Mouse (Mus musculus) neural tube, embryonic 11.5 days (tissue): ENCODE results near the gene Plekhb1. TPM values are rescaled to one million over a fixed set of nuclear protein-coding genes. Genes with fewer than 3 reads are reported as not detected.

Experiments
- ATAC-seq: fragments of 200-750 bp; cut with Nextera tagmentation; 2 replicates; pipeline ENCODE4 v1.8.0; 2017; ENCODE audit warnings: moderate number of reproducible peaks, mild to moderate bottlenecking, moderate TSS enrichment, moderate library complexity; ENCODE audit not compliant: insufficient read depth, low FRiP score, low TSS enrichment
- DNase-seq: peaks from one replicate; pipeline ENCODE4 v3.0.0-alpha.2; 2015; ENCODE audit warnings: low spot score
- H3K27ac ChIP-seq: fragments of 300-500 bp; sonication (generic); 2 replicates; pipeline ENCODE4 v1.5.1; 2014; ENCODE audit warnings: low read depth, mild to moderate bottlenecking, low read length
- H3K27me3 ChIP-seq: fragments of 300-500 bp; sonication (generic); 2 replicates; pipeline ENCODE4 v1.6.1; 2014; ENCODE audit warnings: mild to moderate bottlenecking, low read length, mixed read lengths; ENCODE audit not compliant: control insufficient read depth, insufficient read depth
- H3K36me3 ChIP-seq: fragments of 300-500 bp; sonication (generic); 2 replicates; pipeline ENCODE4 v1.6.1; 2014; ENCODE audit warnings: mild to moderate bottlenecking, low read length, moderate library complexity, mixed read lengths; ENCODE audit not compliant: control insufficient read depth, insufficient read depth
- H3K4me1 ChIP-seq: fragments of 300-500 bp; sonication (generic); 2 replicates; pipeline ENCODE4 v1.6.1; 2014; ENCODE audit warnings: low read length, mixed read lengths; ENCODE audit not compliant: control insufficient read depth, insufficient read depth
- H3K4me2 ChIP-seq: fragments of 300-500 bp; sonication (generic); 2 replicates; pipeline ENCODE4 v1.6.1; 2014; ENCODE audit warnings: low read depth, mild to moderate bottlenecking, moderate library complexity
- H3K4me3 ChIP-seq: fragments of 300-500 bp; sonication (generic); 2 replicates; pipeline ENCODE4 v1.5.1; 2014; ENCODE audit warnings: low read depth, low read length
- H3K9ac ChIP-seq: fragments of 300-500 bp; sonication (generic); 2 replicates; pipeline ENCODE4 v1.6.1; 2014; ENCODE audit warnings: mild to moderate bottlenecking, low read length
- H3K9me3 ChIP-seq: fragments of 300-500 bp; sonication (generic); 2 replicates; pipeline ENCODE4 v1.6.1; 2016; ENCODE audit warnings: low read length; ENCODE audit not compliant: control insufficient read depth
- WGBS: fragments of 180-500 bp; shearing (Covaris S2); extraction: QIAGEN DNeasy Blood & Tissue Kit; methylation state at CpG from one replicate; pipeline ENCODE4 v1.1.7; 2014; 5-methylcytosine and 5-hydroxymethylcytosine counted together
- polyA plus RNA-seq: library from polyadenylated mRNA; unstranded; fragments of >200 nt; fragmentation: Nextera tagmentation; extraction: Ambion mirVana; gene quantifications from 2 replicates; pipeline ENCODE4 v1.2.1, GENCODE M21; 2014

Plekhb1 gene
- polyA plus RNA-seq, result 7.9 and 8.4 TPM in 2 replicates

- Histone ChIP-seq H3K36me3 (no peaks in the 10 kb centered on the region), H3K4me3 (no peak within 1 kb of the TSS), H3K9ac (no peak within 1 kb of the TSS), H3K27ac (no peak within 1 kb of the TSS), H3K27me3 (no peaks in the 10 kb centered on the region), H3K4me1 (peaks cover 7% of the 10 kb centered on the region), H3K4me2 (no peak within 1 kb of the TSS; the same call in 1 of the 2 replicates), H3K9me3 (no peaks in the 10 kb centered on the region)
- ATAC-seq (no peak), DNase-seq (no peak)
- WGBS, result 79% methylated on average over 8 of the region's 8 CpGs
Observed at GRCm38 (mm10) chr7:100662231-100662630, at the start of gene Plekhb1. Gene Plekhb1, minus strand, starts transcription at chr7:100662414.

GRCm38 (mm10) chr7:100706883-100707480 is 44.8 kb upstream of the Plekhb1 start:
- Histone ChIP-seq H3K36me3 (no peaks in the 10 kb centered on the region), H3K4me2 (peak overlapping the region; percentile 74), H3K27me3 (no peaks in the 10 kb centered on the region), H3K27ac (peak overlapping the region; percentile 99), H3K9ac (peak overlapping the region; percentile 97), H3K4me3 (peak overlapping the region; percentile 85), H3K9me3 (no peaks in the 10 kb centered on the region), H3K4me1 (peaks cover 9% of the 10 kb centered on the region)
- DNase-seq (no peak), ATAC-seq (peak; percentile 59)
- under 1% methylated on average over 22 of the region's 23 CpGs for WGBS

- peaks cover 9% of the 10 kb centered on the region for H3K4me1 ChIP-seq
- ATAC-seq, result peak; percentile 98
- H3K36me3 ChIP-seq, result no peaks in the 10 kb centered on the region
- peak within 1 kb of the TSS; percentile 99 for H3K27ac ChIP-seq
- H3K9me3 ChIP-seq, result no peaks in the 10 kb centered on the region
- H3K27me3 ChIP-seq, result no peaks in the 10 kb centered on the region
- peak within 1 kb of the TSS; percentile 74 for H3K4me2 ChIP-seq
- DNase-seq, result peak; percentile 95
- peak within 1 kb of the TSS; percentile 97 for H3K9ac ChIP-seq
- WGBS, result under 1% methylated on average over 36 of the region's 37 CpGs
- peak within 1 kb of the TSS; percentile 85 for H3K4me3 ChIP-seq
Observed at GRCm38 (mm10) chr7:100706143-100706841, 44.1 kb upstream of the Plekhb1 start, which contains the start of gene Fam168a. Gene Fam168a, plus strand, starts transcription at chr7:100706635.

GRCm38 (mm10) chr7:100699771-100700770 is 37.9 kb upstream of the Plekhb1 start:
- no peaks in the 10 kb centered on the region for H3K9me3 ChIP-seq
- ATAC-seq (no peak), DNase-seq (no peak)
- H3K36me3 ChIP-seq, result no peaks in the 10 kb centered on the region
- no peak overlapping the region for H3K4me3 ChIP-seq
- H3K9ac ChIP-seq, result no peak overlapping the region
- no peaks in the 10 kb centered on the region for H3K4me1 ChIP-seq
- H3K27ac ChIP-seq, result no peak overlapping the region
- H3K4me2 ChIP-seq, result no peak overlapping the region
- 53% methylated on average over 8 of the region's 8 CpGs for WGBS
- no peaks in the 10 kb centered on the region for H3K27me3 ChIP-seq

- Histone ChIP-seq H3K27ac (no peak overlapping the region), H3K9ac (no peak overlapping the region), H3K4me2 (no peak overlapping the region), H3K4me1 (no peaks in the 10 kb centered on the region), H3K36me3 (no peaks in the 10 kb centered on the region), H3K4me3 (no peak overlapping the region), H3K27me3 (no peaks in the 10 kb centered on the region), H3K9me3 (no peaks in the 10 kb centered on the region)
- ATAC-seq (no peak), DNase-seq (no peak)
- WGBS, result 76% methylated on average over 8 of the region's 8 CpGs
Observed at GRCm38 (mm10) chr7:100693199-100693598, 31.0 kb upstream of the Plekhb1 start.

- no peak overlapping the region for H3K4me3 ChIP-seq
- H3K4me2 ChIP-seq, result no peak overlapping the region
- no peak overlapping the region for H3K27ac ChIP-seq
- no peaks in the 10 kb centered on the region for H3K9me3 ChIP-seq
- H3K36me3 ChIP-seq, result no peaks in the 10 kb centered on the region
- ATAC-seq (no peak), DNase-seq (no peak)
- 89% methylated on average over 7 of the region's 7 CpGs for WGBS
- no peaks in the 10 kb centered on the region for H3K4me1 ChIP-seq
- no peaks in the 10 kb centered on the region for H3K27me3 ChIP-seq
- H3K9ac ChIP-seq, result no peak overlapping the region
Observed at GRCm38 (mm10) chr7:100688471-100688870, 26.3 kb upstream of the Plekhb1 start.

- peak; percentile 69; the same call in 1 of the 2 replicates for ATAC-seq
Observed at GRCm38 (mm10) chr7:100685061-100686030, 23.1 kb upstream of the Plekhb1 start.

More at GRCm38 (mm10) chr7:100685061-100686030, 23.1 kb upstream of the Plekhb1 start:
- Histone ChIP-seq H3K27ac (no peak overlapping the region), H3K9me3 (no peaks in the 10 kb centered on the region), H3K4me1 (no peaks in the 10 kb centered on the region), H3K27me3 (no peaks in the 10 kb centered on the region), H3K36me3 (no peaks in the 10 kb centered on the region), H3K4me3 (no peak overlapping the region), H3K4me2 (no peak overlapping the region), H3K9ac (no peak overlapping the region)
- 40% methylated on average over 13 of the region's 13 CpGs for WGBS
- DNase-seq, result peak; percentile 79
